Mouse (Mus musculus): ENCODE results near the gene Gm6525. TPM values are rescaled to one million over a fixed set of nuclear protein-coding genes. Genes with fewer than 3 reads are reported as not detected.

Gene Gm6525
- polyA plus RNA-seq, 1 experiment from 2014 or later, result 3.7 TPM

DNA sequence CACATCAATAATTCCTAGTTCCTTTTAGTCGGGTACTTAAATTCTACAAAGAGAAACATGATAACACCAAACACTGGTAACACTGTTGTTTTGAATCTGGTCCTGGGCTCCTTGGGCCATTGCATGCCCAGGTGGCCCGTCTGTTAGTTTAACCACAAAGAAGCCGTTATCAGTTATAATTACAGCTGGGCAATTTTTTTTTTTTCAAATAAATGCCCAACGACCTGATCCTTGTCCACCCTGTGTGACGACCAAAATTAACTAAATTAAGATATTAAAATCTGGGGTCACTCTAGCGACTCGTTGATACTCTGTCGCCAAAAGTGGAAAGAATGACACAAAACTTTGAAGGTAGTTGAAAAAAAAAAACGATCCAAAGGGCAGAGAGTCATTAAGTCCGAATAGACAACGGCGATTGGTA, 19.2 kb upstream of the Gm6525 start:
- ATAC-seq, result no peak
- peaks cover 13% of the 10 kb centered on the region for H3K36me3 ChIP-seq (ENCODE audit: poor library complexity, severe bottlenecking)
- H3K9ac ChIP-seq, result no peak overlapping the region
- peak overlapping the region; percentile 50; the same call in 1 of the 2 replicates for H3K4me3 ChIP-seq
- 16% methylated on average over 12 of the region's 12 CpGs for WGBS
- no peak overlapping the region for H3K27ac ChIP-seq
- peak overlapping the region; percentile 94 for H3K4me2 ChIP-seq
- no peaks in the 10 kb centered on the region for H3K27me3 ChIP-seq
- peaks cover 7% of the 10 kb centered on the region for H3K4me1 ChIP-seq
- no peaks in the 10 kb centered on the region for H3K9me3 ChIP-seq (replicated peaks)

DNA sequence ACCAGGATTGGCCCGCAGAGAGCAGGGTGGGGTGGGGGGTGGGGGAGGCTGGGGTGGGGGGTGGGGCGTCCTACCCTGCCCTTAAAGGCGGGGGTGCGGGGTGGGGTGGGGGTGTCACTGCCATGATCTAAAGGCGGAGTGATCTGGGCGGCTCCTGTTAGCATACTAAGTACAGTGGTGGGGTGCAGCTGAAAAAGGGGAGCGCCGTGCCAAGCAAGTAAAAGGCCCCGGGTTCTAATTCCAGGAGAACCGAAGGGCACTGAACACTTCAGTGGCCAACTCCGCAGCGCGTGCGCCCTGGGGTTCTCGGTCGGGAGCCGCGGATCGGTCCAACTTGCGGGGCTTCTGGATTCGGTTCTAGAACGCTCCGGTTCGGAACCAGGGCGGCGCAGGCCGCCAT, 18.8 kb upstream of the Gm6525 start:
- H3K36me3 ChIP-seq (ENCODE audit: poor library complexity, severe bottlenecking), result peaks cover 17% of the 10 kb centered on the region
- H3K4me1 ChIP-seq, result peaks cover 7% of the 10 kb centered on the region
- no peaks in the 10 kb centered on the region for H3K9me3 ChIP-seq (replicated peaks)
- H3K27ac ChIP-seq, result no peak overlapping the region
- ATAC-seq, result no peak; the same call in none of the 2 replicates
- H3K4me2 ChIP-seq, result peak overlapping the region; percentile 94
- H3K27me3 ChIP-seq, result no peaks in the 10 kb centered on the region
- WGBS, result under 1% methylated on average over 24 of the region's 27 CpGs
- H3K4me3 ChIP-seq, result peak overlapping the region; percentile 50
- H3K9ac ChIP-seq, result peak overlapping the region; percentile 70

DNA sequence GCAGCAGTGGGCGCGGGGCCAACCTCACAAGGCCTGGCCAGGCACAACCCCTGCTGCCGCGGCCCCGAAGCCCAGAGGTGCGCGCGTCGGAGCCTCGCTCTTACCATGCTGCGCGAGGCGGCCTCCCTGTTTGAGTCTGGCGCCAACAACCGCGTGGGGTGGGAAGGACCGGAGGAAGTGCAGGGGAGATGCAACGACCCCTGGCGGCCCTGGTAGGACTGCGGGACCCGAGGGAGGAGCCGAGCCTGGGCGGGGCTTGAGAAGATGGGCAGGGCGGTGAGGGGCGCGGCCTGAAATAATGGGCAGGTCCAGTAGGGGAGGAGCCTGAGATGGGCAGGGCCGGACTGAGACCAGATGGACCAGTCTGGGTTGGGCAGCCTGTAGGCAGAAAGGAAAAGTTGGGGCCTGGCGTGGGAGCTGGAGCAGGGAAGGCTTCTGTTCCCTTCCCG, 18.3 kb upstream of the Gm6525 start, which contains the start of gene Mnd1:
Gene Mnd1, minus strand, starts transcription at position 229 of the 449 bp plus-strand sequence.
- H3K36me3 ChIP-seq (ENCODE audit: poor library complexity, severe bottlenecking), result peaks cover 22% of the 10 kb centered on the region
- under 1% methylated on average over 29 of the region's 29 CpGs for WGBS
- ATAC-seq, result peak; percentile 98
- H3K4me3 ChIP-seq, result peak within 1 kb of the TSS; percentile 50
- peaks cover 7% of the 10 kb centered on the region for H3K4me1 ChIP-seq
- H3K27ac ChIP-seq, result no peak within 1 kb of the TSS
- H3K9me3 ChIP-seq (replicated peaks), result no peaks in the 10 kb centered on the region
- H3K9ac ChIP-seq, result peak within 1 kb of the TSS; percentile 70
- peak within 1 kb of the TSS; percentile 94 for H3K4me2 ChIP-seq
- H3K27me3 ChIP-seq, result no peaks in the 10 kb centered on the region

DNA sequence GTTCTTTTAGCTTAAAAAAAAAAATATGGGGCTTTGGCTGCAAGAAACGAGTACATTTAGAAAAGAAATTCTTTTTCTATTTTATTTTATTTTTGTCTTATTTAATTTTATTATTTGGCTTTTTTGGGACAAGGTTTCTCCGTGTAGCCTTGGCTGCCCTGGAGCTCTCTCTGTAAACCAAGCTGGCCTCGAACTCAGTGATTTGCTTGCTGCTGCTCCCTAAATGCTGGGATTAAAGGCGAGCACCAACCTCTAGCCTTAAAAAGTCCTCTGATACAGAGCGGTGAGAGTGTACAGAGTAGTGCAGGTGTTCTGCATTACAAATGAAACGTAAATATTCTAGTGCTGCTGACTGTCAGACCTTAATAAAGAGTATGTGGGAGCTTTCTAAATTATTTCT, 17.8 kb upstream of the Gm6525 start:
- Histone ChIP-seq H3K4me1 (peaks cover 7% of the 10 kb centered on the region), H3K4me2 (peak overlapping the region; percentile 94), H3K27ac (no peak overlapping the region), H3K27me3 (no peaks in the 10 kb centered on the region), H3K36me3 (ENCODE audit: poor library complexity, severe bottlenecking) (peaks cover 25% of the 10 kb centered on the region), H3K4me3 (no peak overlapping the region), H3K9ac (no peak overlapping the region), H3K9me3 (replicated peaks) (no peaks in the 10 kb centered on the region)
- no peak for ATAC-seq
- WGBS, result 58% methylated on average over 6 of the region's 6 CpGs

DNA sequence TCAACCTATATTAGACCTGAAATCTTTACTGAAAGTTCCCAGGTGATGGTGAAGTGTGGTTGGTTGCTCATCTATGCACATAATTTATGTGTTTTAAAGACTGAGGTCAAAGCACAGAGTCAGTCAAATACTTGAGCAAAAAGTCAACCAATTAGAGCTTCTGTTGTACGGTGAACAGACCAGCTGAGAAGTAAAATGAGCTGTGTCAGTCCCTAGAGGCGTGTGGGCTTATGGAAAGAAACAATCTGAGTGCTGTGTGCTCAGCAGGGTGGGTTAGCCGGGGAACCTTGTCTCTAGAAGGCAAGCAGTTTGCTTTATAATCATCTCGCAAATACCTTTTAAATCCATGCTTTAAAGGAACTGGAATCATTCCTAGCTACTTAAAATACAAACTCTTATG, 16.9 kb upstream of the Gm6525 start:
- WGBS, result 44% methylated on average over 4 of the region's 4 CpGs
- H3K4me3 ChIP-seq, result no peak overlapping the region
- no peak for ATAC-seq
- H3K4me1 ChIP-seq, result peaks cover 7% of the 10 kb centered on the region
- H3K4me2 ChIP-seq, result no peak overlapping the region
- no peak overlapping the region for H3K9ac ChIP-seq
- H3K9me3 ChIP-seq (replicated peaks), result no peaks in the 10 kb centered on the region
- H3K27me3 ChIP-seq, result no peaks in the 10 kb centered on the region
- H3K36me3 ChIP-seq (ENCODE audit: poor library complexity, severe bottlenecking), result peaks cover 32% of the 10 kb centered on the region
- no peak overlapping the region for H3K27ac ChIP-seq

DNA sequence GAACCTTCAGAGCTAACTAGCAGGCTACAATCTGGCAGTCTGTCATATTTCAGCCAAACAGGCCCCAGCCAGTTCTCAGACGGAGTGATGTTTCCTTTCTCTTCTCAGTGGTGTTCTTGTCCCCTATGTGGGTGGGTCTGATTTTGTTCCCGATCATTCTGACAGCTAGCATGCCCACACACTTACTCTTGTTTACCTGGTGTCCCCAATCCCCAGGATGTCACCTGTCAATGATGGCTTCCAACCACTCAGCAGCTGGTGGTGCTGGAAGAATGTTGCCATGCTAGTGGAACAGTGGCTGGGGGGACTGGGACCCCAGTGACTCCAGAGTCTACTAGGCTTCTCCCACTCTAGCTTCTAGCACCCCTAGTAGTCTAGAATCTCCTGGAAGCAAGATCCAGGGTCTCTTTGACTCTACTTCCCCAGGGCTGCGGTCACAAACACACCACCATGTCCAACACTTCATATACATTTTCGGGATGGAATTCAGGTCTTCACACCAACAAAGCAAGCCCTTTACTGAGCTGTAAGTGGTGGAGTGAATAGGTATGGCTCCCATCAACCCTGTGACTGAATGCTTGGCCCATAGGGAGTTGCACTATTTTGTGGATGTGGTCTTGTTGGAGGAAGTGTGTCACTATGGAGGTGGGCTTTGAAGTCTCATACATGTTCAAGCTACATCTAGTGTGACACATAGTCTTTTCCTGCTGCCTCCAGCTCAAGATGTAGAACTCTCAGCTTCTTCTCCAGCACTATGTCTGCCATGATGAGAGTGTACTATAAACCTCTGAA, 16.1 kb upstream of the Gm6525 start:
- Histone ChIP-seq H3K4me3 (no peak overlapping the region), H3K36me3 (ENCODE audit: poor library complexity, severe bottlenecking) (peaks cover 39% of the 10 kb centered on the region), H3K27ac (no peak overlapping the region), H3K9me3 (replicated peaks) (no peaks in the 10 kb centered on the region), H3K27me3 (no peaks in the 10 kb centered on the region), H3K9ac (no peak overlapping the region), H3K4me2 (no peak overlapping the region), H3K4me1 (peaks cover 7% of the 10 kb centered on the region)
- no peak for ATAC-seq
- WGBS, result 84% methylated on average over 4 of the region's 4 CpGs

DNA sequence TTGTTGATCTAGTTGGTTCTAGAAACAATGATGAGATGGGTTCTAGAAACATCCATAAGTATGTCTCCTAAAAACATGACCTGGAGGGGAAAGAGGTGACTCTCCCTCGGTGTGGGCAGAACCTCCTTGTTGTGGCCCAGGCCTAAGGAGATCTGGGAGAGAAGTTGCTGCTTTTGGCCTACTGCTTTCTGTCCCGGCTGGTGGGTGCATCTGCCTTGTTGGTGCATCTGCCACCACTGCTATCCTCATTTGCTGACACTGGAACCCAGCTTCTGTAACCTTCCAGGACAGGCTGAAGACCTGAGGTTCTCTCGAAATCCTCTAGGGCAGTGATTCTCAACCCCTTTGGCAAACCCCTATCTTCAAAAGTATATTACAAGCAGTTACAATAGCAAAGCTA, 8.5 kb upstream of the Gm6525 start:
- Histone ChIP-seq H3K27me3 (no peaks in the 10 kb centered on the region), H3K9ac (no peak overlapping the region), H3K4me1 (no peaks in the 10 kb centered on the region), H3K4me3 (no peak overlapping the region), H3K27ac (no peak overlapping the region), H3K36me3 (ENCODE audit: poor library complexity, severe bottlenecking) (peaks cover 81% of the 10 kb centered on the region), H3K9me3 (replicated peaks) (no peaks in the 10 kb centered on the region), H3K4me2 (no peak overlapping the region)
- WGBS, result 97% methylated on average over 3 of the region's 3 CpGs
- no peak for ATAC-seq

DNA sequence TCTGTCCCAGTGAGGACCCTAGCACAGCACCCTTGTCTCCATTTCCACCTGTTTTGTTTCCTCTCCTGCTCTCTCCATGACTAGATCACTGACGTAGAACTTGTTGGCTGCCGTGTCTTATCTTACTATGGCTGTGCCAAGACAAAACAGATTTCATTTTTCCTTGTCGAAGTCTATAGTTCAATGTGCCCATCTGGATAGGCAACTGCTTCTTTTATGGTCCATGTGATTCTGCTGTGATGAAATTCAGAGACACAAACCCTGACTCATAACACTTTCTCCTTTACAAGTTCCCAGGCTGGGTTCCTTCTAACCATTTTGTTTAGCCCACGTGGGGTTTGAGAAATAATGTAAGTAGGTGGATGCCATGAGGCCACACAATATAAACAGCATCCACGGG, 7.8 kb upstream of the Gm6525 start:
- Histone ChIP-seq H3K36me3 (ENCODE audit: poor library complexity, severe bottlenecking) (peaks cover 83% of the 10 kb centered on the region), H3K4me3 (no peak overlapping the region), H3K4me1 (no peaks in the 10 kb centered on the region), H3K27ac (no peak overlapping the region), H3K27me3 (no peaks in the 10 kb centered on the region), H3K4me2 (no peak overlapping the region), H3K9ac (no peak overlapping the region), H3K9me3 (replicated peaks) (no peaks in the 10 kb centered on the region)
- no peak; the same call in 1 of the 2 replicates for ATAC-seq
- 93% methylated on average over 5 of the region's 5 CpGs for WGBS

DNA sequence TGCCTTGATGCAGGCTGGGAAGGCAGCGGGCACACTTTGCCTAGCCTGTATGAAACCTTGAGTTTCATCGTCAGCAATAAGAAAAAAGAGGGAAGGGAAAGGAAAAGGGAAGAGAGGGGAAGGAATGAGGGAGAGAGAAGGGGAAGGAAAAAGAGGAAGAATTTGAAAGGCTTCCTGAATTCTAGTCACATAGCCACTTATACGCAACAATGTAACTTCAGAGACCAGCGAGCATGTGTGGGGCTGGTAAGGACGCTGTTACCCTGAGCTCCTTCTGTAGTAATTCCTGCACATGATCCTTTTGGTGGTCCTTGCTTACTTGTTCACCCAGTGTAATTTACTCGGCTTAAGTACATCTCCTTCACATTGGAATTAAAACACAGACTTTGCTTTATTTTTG, 5.0 kb upstream of the Gm6525 start:
- no peaks in the 10 kb centered on the region for H3K27me3 ChIP-seq
- H3K9me3 ChIP-seq (replicated peaks), result no peaks in the 10 kb centered on the region
- no peak for ATAC-seq
- no peak overlapping the region for H3K4me2 ChIP-seq
- H3K27ac ChIP-seq, result no peak overlapping the region
- peaks cover 14% of the 10 kb centered on the region for H3K4me1 ChIP-seq
- H3K4me3 ChIP-seq, result no peak overlapping the region
- WGBS, result 91% methylated on average over 6 of the region's 6 CpGs
- H3K36me3 ChIP-seq (ENCODE audit: poor library complexity, severe bottlenecking), result peaks cover 91% of the 10 kb centered on the region
- H3K9ac ChIP-seq, result no peak overlapping the region

DNA sequence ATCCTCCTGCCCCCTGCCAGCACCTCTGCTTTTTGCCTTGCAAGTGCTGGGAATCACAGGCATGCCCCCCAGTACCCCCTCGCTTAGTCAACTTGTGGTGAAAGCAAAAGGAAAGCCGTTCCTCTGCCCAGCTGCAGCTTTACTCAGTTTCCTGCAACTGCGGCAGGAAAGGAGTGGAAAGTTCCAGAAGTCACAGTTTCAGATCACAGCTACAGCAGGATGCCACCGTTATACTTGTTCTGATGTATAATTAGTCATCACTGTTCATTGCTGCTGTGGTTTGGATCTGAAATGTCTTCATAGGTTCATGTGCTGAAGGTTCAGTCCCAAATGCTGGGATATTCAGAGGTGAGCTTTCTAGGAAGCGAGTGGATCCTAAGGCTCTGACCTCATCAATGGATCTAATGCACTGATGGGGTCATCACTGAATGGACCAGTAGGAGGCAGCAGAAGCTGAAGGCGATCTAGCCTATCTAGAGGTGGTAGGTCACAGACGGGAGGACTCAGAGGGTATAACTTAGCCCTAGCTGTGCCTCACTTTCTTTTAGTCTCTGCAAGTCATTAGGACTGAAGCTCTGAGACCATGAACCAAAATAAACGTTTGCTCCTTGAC, 4.4 kb upstream of the Gm6525 start:
- Histone ChIP-seq H3K9me3 (replicated peaks) (no peaks in the 10 kb centered on the region), H3K4me1 (peaks cover 14% of the 10 kb centered on the region), H3K9ac (no peak overlapping the region), H3K4me2 (no peak overlapping the region), H3K27me3 (no peaks in the 10 kb centered on the region), H3K27ac (no peak overlapping the region), H3K4me3 (no peak overlapping the region), H3K36me3 (ENCODE audit: poor library complexity, severe bottlenecking) (peaks cover 88% of the 10 kb centered on the region)
- 81% methylated on average over 8 of the region's 8 CpGs for WGBS
- ATAC-seq, result no peak

DNA sequence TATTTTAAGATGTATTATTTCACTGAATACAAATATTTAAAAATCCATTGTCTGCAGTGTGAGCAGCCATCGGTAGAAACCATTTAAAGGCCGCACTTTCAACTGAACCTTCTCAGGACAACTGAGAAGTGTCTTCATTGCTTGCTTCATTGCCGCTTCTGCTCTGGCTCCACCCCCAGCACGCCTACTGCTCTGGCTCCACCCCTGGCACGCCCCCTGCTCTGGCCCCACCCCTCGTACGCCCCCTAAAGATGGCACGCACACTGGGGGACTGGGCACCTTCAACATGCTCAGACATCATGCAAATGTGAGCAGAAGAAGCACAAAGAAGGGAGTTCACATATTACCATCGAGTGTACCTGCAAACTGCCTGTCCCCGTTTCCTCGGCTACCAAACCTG, 1.5 kb upstream of the Gm6525 start:
- no peak overlapping the region for H3K27ac ChIP-seq

More for the DNA sequence above, 1.5 kb upstream of the Gm6525 start:
- 63% methylated on average over 11 of the region's 11 CpGs for WGBS
- Histone ChIP-seq H3K9me3 (replicated peaks) (no peaks in the 10 kb centered on the region), H3K9ac (no peak overlapping the region), H3K4me2 (no peak overlapping the region), H3K4me3 (no peak overlapping the region), H3K4me1 (peaks cover 19% of the 10 kb centered on the region), H3K36me3 (ENCODE audit: poor library complexity, severe bottlenecking) (peaks cover 69% of the 10 kb centered on the region), H3K27me3 (no peaks in the 10 kb centered on the region)
- ATAC-seq, result peak; percentile 50; the same call in 1 of the 2 replicates
